Mouse (Mus musculus): ENCODE measurements around the gene Nsmce3.

Gene Nsmce3

GRCm38 (mm10) chr7:64872743-64873241 is at the start of gene Nsmce3:
Nsmce3 (minus strand) TSS chr7:64872997.
- peak; percentile 88 for DNase-seq (ENCODE audit: low read depth, low spot score)

GRCm38 (mm10) chr7:64921189-64921588 is 48.4 kb upstream of the Nsmce3 start:
- DNase-seq (ENCODE audit: low read depth, low spot score), result no peak

GRCm38 (mm10) chr7:64920735-64921134 is 47.9 kb upstream of the Nsmce3 start:
- DNase-seq (ENCODE audit: low read depth, low spot score), result no peak

- no peak for DNase-seq (ENCODE audit: low read depth, low spot score)
Observed at GRCm38 (mm10) chr7:64916654-64917053, 43.9 kb upstream of the Nsmce3 start.

- DNase-seq (ENCODE audit: low read depth, low spot score), result no peak
Observed at GRCm38 (mm10) chr7:64915121-64915520, 42.3 kb upstream of the Nsmce3 start.

- no peak for DNase-seq (ENCODE audit: low read depth, low spot score)
Observed at GRCm38 (mm10) chr7:64911945-64912344, 39.1 kb upstream of the Nsmce3 start.

- DNase-seq (ENCODE audit: low read depth, low spot score), result no peak
Observed at GRCm38 (mm10) chr7:64910208-64910607, 37.4 kb upstream of the Nsmce3 start.

GRCm38 (mm10) chr7:64906955-64907354 is 34.2 kb upstream of the Nsmce3 start:
- no peak for DNase-seq (ENCODE audit: low read depth, low spot score)

GRCm38 (mm10) chr7:64905506-64905905 is 32.7 kb upstream of the Nsmce3 start:
- DNase-seq (ENCODE audit: low read depth, low spot score), result no peak

GRCm38 (mm10) chr7:64900249-64900648 is 27.5 kb upstream of the Nsmce3 start:
- DNase-seq (ENCODE audit: low read depth, low spot score), result no peak

- no peak for DNase-seq (ENCODE audit: low read depth, low spot score)
Observed at GRCm38 (mm10) chr7:64896587-64896986, 23.8 kb upstream of the Nsmce3 start.

- no peak for DNase-seq (ENCODE audit: low read depth, low spot score)
Observed at GRCm38 (mm10) chr7:64895685-64896101, 22.9 kb upstream of the Nsmce3 start.

- no peak for DNase-seq (ENCODE audit: low read depth, low spot score)
Observed at GRCm38 (mm10) chr7:64891139-64891538, 18.3 kb upstream of the Nsmce3 start.

GRCm38 (mm10) chr7:64889919-64890318 is 17.1 kb upstream of the Nsmce3 start:
- DNase-seq (ENCODE audit: low read depth, low spot score), result no peak

GRCm38 (mm10) chr7:64884187-64884862 is 11.5 kb upstream of the Nsmce3 start:
- no peak for DNase-seq (ENCODE audit: low read depth, low spot score)

- no peak for DNase-seq (ENCODE audit: low read depth, low spot score)
Observed at GRCm38 (mm10) chr7:64882243-64882642, 9.4 kb upstream of the Nsmce3 start.

- no peak for DNase-seq (ENCODE audit: low read depth, low spot score)
Observed at GRCm38 (mm10) chr7:64881387-64881786, 8.6 kb upstream of the Nsmce3 start.

GRCm38 (mm10) chr7:64880415-64880814 is 7.6 kb upstream of the Nsmce3 start:
- no peak for DNase-seq (ENCODE audit: low read depth, low spot score)

GRCm38 (mm10) chr7:64874941-64875340 is 2.1 kb upstream of the Nsmce3 start:
- DNase-seq (ENCODE audit: low read depth, low spot score), result no peak

- no peak for DNase-seq (ENCODE audit: low read depth, low spot score)
Observed at GRCm38 (mm10) chr7:64873266-64873665, 469 bp upstream of the Nsmce3 start.

GRCm38 (mm10) chr7:64871987-64872742 is 632 bp downstream of the Nsmce3 start:
- DNase-seq (ENCODE audit: low read depth, low spot score), result no peak

- DNase-seq (ENCODE audit: low read depth, low spot score), result no peak
Observed at GRCm38 (mm10) chr7:64869549-64870065, 3.2 kb downstream of the Nsmce3 start.

GRCm38 (mm10) chr7:64863538-64863937 is 9.3 kb downstream of the Nsmce3 start:
- no peak for DNase-seq (ENCODE audit: low read depth, low spot score)

All from retina, adult 2 months (tissue).